Mouse (Mus musculus): ENCODE results near the gene Sult2a3. TPM values are rescaled to one million over a fixed set of nuclear protein-coding genes. Genes with fewer than 3 reads are reported as not detected.
"Not testable (repeated sequence)": the region's sequence is repeated elsewhere in the genome, so short reads cannot be mapped to it uniquely, and the experiment has no call there.

The Sult2a3 gene
- polyA plus RNA-seq (2011; ENCODE audit: insufficient read length, low read depth, missing spikeins), result not detected in 2 replicates

GRCm38 (mm10) chr7:14122944-14123343, at the start of gene Sult2a3:
Sult2a3 (minus strand) TSS chr7:14123044.
- no peak within 1 kb of the TSS for H3K4me3 ChIP-seq (ENCODE audit: insufficient read depth, low read length)
- H3K4me1 ChIP-seq (ENCODE audit: control insufficient read depth, insufficient read depth, low read length), result no peaks in the 10 kb centered on the region
- H3K27ac ChIP-seq (ENCODE audit: insufficient read depth, low read length), result no peak within 1 kb of the TSS
- TF ChIP-seq CTCF (IDR thresholded peaks at IDR 0.05; ENCODE audit: borderline replicate concordance, insufficient read depth, low read length) (no peak), POLR2A (IDR thresholded peaks at IDR 0.05; ENCODE audit: low read depth, low read length) (no peak)

- H3K4me3 ChIP-seq (ENCODE audit: insufficient read depth, low read length), result no peak overlapping the region
- H3K27ac ChIP-seq (ENCODE audit: insufficient read depth, low read length), result no peak overlapping the region
- H3K4me1 ChIP-seq (ENCODE audit: control insufficient read depth, insufficient read depth, low read length), result no peaks in the 10 kb centered on the region
- TF ChIP-seq CTCF (IDR thresholded peaks at IDR 0.05; ENCODE audit: borderline replicate concordance, insufficient read depth, low read length) (no peak), POLR2A (IDR thresholded peaks at IDR 0.05; ENCODE audit: low read depth, low read length) (no peak)
These were observed 2.4 kb downstream of the Sult2a3 start for GRCm38 (mm10) chr7:14120436-14120835.

GRCm38 (mm10) chr7:14119865-14120264, 3.0 kb downstream of the Sult2a3 start:
- H3K4me3 ChIP-seq (ENCODE audit: insufficient read depth, low read length); H3K4me1 ChIP-seq (ENCODE audit: control insufficient read depth, insufficient read depth, low read length); H3K27ac ChIP-seq (ENCODE audit: insufficient read depth, low read length): not testable (repeated sequence)

GRCm38 (mm10) chr7:14116761-14117160, 6.1 kb downstream of the Sult2a3 start:
- H3K27ac ChIP-seq (ENCODE audit: insufficient read depth, low read length), result no peak overlapping the region
- no peak for TF ChIP-seq CTCF (IDR thresholded peaks at IDR 0.05; ENCODE audit: borderline replicate concordance, insufficient read depth, low read length)
- TF ChIP-seq POLR2A (IDR thresholded peaks at IDR 0.05; ENCODE audit: low read depth, low read length), result no peak
- H3K4me3 ChIP-seq (ENCODE audit: insufficient read depth, low read length), result no peak overlapping the region
- no peaks in the 10 kb centered on the region for H3K4me1 ChIP-seq (ENCODE audit: control insufficient read depth, insufficient read depth, low read length)

- H3K4me1 ChIP-seq (ENCODE audit: control insufficient read depth, insufficient read depth, low read length); H3K4me3 ChIP-seq (ENCODE audit: insufficient read depth, low read length); H3K27ac ChIP-seq (ENCODE audit: insufficient read depth, low read length): not testable (repeated sequence)
These were observed 8.4 kb downstream of the Sult2a3 start for GRCm38 (mm10) chr7:14114471-14114870.

GRCm38 (mm10) chr7:14047821-14048220, 75.0 kb downstream of the Sult2a3 start:
- not testable (repeated sequence) for H3K4me3 ChIP-seq (ENCODE audit: insufficient read depth, low read length); H3K4me1 ChIP-seq (ENCODE audit: control insufficient read depth, insufficient read depth, low read length); H3K27ac ChIP-seq (ENCODE audit: insufficient read depth, low read length)

GRCm38 (mm10) chr7:14030831-14031230, 92.0 kb downstream of the Sult2a3 start:
- H3K4me3 ChIP-seq (ENCODE audit: insufficient read depth, low read length); H3K27ac ChIP-seq (ENCODE audit: insufficient read depth, low read length); H3K4me1 ChIP-seq (ENCODE audit: control insufficient read depth, insufficient read depth, low read length): not testable (repeated sequence)

Other genes starting within 250 kb of the Sult2a3 start
- gene Sult2a4, start 133.4 kb downstream of the Sult2a3 start, polyA plus RNA-seq (2011; ENCODE audit: insufficient read length, low read depth, missing spikeins), result not detected in 2 replicates
- gene Sult2a6, start 131.8 kb upstream of the Sult2a3 start, polyA plus RNA-seq (2011; ENCODE audit: insufficient read length, low read depth, missing spikeins), result not detected in 2 replicates
- gene Obox8, start 210.5 kb upstream of the Sult2a3 start, polyA plus RNA-seq (2011; ENCODE audit: insufficient read length, low read depth, missing spikeins), result not detected in 2 replicates

All from embryonic fibroblast, embryonic 13.5 days (primary cell).